Mouse (Mus musculus): ENCODE data around the gene Rgsl1. TPM values are rescaled to one million over a fixed set of nuclear protein-coding genes. Genes with fewer than 3 reads are reported as not detected.
"Not testable (repeated sequence)": the region's sequence is repeated elsewhere in the genome, so short reads cannot be mapped to it uniquely, and the experiment has no call there.

Gene Rgsl1
- total RNA-seq, 2 experiments from 2014 or later, result not detected

GRCm38 (mm10) chr1:153775174-153775573 lies 68.8 kb downstream of the Rgsl1 start:
- no peak for DNase-seq

GRCm38 (mm10) chr1:153770776-153771167 lies 73.2 kb downstream of the Rgsl1 start:
- no peak for DNase-seq

GRCm38 (mm10) chr1:153769998-153770775 lies 73.8 kb downstream of the Rgsl1 start:
- no peak for DNase-seq

GRCm38 (mm10) chr1:153769571-153769970 lies 74.4 kb downstream of the Rgsl1 start:
- not testable (repeated sequence) for DNase-seq

- no peak for DNase-seq
Measured at GRCm38 (mm10) chr1:153768465-153768864, 75.5 kb downstream of the Rgsl1 start.

- DNase-seq, result no peak
Measured at GRCm38 (mm10) chr1:153767281-153767680, 76.7 kb downstream of the Rgsl1 start.

GRCm38 (mm10) chr1:153766298-153766697 lies 77.6 kb downstream of the Rgsl1 start:
- no peak for DNase-seq

- DNase-seq, result no peak
Measured at GRCm38 (mm10) chr1:153764136-153764535, 79.8 kb downstream of the Rgsl1 start.

- DNase-seq, result no peak
Measured at GRCm38 (mm10) chr1:153753725-153754464, 90.0 kb downstream of the Rgsl1 start.

- DNase-seq, result no peak
Measured at GRCm38 (mm10) chr1:153752521-153752920, 91.4 kb downstream of the Rgsl1 start.

GRCm38 (mm10) chr1:153751763-153752301 lies 92.1 kb downstream of the Rgsl1 start:
- DNase-seq, result no peak

GRCm38 (mm10) chr1:153750054-153750453 lies 93.9 kb downstream of the Rgsl1 start:
- no peak for DNase-seq

GRCm38 (mm10) chr1:153749211-153749801 lies 94.6 kb downstream of the Rgsl1 start, which contains the start of gene Rnasel:
Gene Rnasel (plus strand): TSS chr1:153749426.
- peak; percentile 58 for DNase-seq

GRCm38 (mm10) chr1:153748549-153748948 lies 95.4 kb downstream of the Rgsl1 start:
- DNase-seq, result peak; percentile 55

GRCm38 (mm10) chr1:153747861-153748530 lies 95.9 kb downstream of the Rgsl1 start:
- no peak for DNase-seq

GRCm38 (mm10) chr1:153746728-153747127 lies 97.2 kb downstream of the Rgsl1 start:
- peak; percentile 77 for DNase-seq

GRCm38 (mm10) chr1:153746119-153746670 lies 97.7 kb downstream of the Rgsl1 start:
- no peak for DNase-seq

- peak; percentile 89 for DNase-seq
Measured at GRCm38 (mm10) chr1:153742374-153743155, 101.4 kb downstream of the Rgsl1 start.

GRCm38 (mm10) chr1:153741551-153742316 lies 102.2 kb downstream of the Rgsl1 start:
- DNase-seq, result no peak

- DNase-seq, result no peak
Measured at GRCm38 (mm10) chr1:153740775-153741400, 103.1 kb downstream of the Rgsl1 start.
